Mouse (Mus musculus): ENCODE data around the gene Marveld1.

Gene Marveld1

DNA sequence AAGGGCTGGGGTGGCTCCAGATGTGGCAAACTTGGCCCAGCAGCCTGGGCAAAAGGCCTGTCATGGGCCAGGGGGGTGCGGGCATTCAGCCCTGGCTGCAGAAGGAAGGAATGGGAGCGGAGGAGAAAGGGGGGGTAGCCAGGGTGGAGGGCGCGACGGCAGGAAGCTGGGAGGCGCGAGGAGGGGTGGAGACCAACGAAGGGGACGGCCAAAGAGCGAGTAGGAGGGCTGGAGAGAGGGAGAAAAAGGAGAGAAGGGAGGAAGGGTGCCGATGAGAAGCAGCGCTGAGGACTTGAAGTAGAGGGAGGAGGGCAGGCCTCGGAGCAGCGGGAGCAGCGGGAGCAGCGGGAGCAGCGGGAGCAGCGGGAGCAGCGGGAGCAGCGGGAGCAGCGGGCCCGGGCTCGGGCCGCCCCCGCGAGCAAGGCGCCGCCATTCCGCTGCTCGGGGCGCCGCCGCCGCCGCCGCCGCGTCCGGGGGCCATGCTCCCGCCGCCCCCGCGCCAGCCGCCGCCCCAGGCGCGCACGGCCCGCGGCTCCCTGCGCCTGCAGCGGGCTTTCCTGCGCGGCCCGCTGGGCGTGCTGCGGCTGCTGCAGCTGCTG, at the start of gene Marveld1:
Gene Marveld1, plus strand, starts transcription at position 231 of the 599 bp plus-strand sequence.
- in situ Hi-C loops (cut with MboI), result no loop called here

- in situ Hi-C loops (cut with MboI), result no loop called here
Measured at GRCm38 (mm10) chr19:42099406-42099805, 47.8 kb upstream of the Marveld1 start.

DNA sequence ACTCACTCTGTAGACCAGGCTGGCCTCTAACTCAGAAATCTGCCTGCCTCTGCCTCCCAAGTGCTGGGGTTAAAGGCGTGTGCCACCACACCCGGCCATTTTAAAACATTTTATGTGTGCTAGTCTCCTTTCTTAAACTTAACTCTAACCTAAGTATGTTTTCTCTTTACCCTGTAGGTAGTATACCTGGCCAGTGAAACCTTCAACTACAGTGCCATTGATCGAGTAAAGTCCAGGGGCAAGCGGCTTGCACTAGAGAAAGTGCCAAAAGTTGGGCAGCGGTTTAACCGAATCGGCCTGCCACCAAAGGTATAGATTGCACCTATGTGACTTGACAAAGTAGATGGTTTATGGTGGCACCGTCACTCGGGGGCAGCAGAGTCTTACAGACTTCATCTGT, 42.5 kb upstream of the Marveld1 start:
- in situ Hi-C loops (cut with MboI), result no loop called here

DNA sequence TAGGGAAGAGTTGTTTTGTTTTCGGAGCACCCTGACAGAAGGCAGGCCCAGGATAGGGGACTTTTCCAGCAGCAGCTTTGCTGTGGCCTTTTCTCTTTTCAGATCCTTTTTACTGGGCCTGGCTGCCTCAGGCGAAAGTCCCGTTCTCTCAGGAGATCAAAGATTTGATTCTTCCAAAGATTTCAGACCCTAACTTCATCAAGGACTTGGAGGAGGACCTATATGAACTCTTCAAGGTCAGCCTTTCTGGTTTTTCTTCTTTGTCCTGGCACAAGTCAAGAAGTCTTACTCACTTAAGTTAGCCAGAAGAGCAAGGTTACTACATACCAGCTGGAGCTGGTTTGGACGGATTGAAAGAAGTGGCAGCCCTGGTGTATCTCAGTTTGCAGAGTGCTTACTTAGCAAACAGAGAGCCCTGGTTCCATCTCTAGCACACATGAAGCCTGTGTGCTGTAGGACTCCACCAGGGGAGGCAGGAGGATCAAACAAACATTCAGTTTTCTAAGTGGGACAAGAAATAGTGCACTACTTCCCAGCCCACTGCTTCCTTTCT, 31.3 kb upstream of the Marveld1 start:
- in situ Hi-C loops (cut with MboI), result no loop called here

DNA sequence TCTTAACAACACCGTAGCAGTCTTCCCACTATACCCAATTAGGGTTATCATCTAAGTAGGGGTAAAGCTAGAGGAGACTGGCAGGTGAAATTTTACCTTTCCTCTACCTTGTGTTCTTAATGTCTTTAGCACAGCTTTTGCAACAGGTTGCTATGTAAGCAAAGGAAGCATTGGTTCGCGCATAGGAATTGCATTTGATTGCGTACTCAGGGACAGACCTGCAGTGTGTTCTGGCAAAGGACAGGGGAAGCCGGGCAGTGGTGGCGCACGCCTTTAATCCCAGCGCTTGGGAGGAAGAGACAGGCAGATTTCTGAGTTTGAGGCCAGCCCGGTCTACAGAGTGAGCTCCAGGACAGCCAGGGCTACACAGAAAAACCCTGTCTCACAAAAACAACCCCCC, 29.1 kb upstream of the Marveld1 start:
- in situ Hi-C loops (cut with MboI), result no loop called here

DNA sequence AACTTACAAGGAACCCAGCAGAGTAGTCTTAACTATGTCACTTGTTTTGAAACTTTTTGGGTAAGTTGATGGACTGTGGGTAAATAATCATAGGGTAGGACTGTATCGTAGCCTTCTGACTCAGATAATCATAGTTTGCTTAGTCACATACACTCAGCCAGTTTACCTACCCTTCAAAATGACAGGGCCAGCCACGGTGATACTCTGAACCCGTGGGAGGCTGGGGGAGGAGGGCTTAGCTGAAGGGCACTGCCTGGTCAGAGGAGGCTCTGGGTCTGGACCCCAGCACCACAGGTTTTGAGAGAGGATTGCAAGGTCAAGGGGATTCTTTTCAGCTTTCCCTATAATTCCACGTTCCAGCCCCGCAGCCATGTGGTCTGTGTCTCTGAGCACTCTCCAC, 28.6 kb upstream of the Marveld1 start:
- in situ Hi-C loops (cut with MboI), result no loop called here

DNA sequence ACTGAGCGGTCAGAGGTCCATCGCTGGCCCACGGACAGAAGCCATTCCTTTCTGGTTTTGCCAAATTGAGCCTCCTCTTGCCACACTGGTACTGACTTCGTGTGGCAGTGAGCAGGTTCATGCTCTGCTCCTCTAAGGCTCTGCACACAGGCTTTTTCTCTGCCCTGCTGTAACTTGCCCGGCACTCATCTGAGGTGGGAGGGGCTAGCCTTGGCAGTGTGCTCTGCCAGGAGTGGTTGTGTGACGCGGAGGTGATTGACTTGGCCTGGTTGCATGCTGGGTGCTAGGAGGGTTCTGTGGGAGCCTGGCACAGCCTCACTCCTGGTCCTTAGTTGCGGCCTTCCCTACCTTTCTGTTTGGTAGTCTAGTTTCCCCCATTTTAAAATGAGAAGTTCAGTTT, 26.7 kb upstream of the Marveld1 start:
- in situ Hi-C loops (cut with MboI), result no loop called here

DNA sequence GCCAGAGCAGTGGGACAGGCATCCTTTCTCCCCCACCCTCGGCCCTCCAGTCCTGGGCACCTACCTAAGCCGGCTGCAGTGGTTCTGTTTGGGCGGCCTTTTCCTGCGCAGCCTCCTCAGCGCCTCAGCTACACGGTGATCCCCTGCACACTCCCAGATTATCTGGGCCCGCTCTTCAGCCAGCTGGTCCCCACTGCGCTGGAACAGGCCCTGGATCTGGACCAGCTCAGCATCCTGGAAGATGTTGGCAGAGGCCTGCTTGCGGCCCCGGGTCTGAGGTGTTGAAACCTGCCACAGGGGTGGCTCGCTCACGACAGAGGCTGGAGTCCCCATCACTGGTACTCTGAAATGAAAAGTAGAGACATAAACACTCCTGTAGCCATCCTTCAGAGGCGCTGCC, 22.5 kb upstream of the Marveld1 start:
- in situ Hi-C loops (cut with MboI), result no loop called here

DNA sequence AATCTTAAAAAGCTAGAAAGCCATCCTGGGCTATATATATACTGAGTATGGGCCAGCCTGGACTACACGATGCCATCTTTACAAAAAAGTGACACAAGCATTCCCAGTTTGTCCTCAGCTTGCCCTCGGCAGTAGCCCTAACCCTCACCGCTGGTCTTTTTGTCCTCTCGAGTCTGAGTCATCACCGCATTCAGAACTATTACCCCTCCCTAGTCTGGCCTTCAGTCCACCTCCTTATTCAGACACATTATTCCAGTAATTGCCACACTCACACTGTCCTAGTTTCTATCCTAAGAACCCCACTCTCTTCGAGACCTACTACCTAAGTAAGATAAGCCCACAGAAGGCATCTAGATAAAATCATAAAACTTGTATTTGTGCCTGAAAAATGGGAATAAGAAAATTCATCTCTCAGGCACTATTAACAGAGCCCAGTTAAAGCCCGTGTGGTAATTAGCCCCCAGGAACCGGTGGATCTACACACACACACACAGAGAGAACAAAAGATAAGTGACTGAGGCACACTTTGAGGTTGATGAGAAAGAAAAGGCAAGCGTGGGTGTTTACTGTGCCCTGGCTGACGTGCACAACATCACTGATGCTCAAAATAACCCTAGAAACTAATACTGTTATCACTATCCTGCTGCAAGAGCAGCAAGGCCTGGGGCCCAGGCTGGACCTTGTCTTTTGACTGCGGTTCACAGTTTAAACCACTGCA, 21.5 kb upstream of the Marveld1 start:
- in situ Hi-C loops (cut with MboI), result no loop called here

DNA sequence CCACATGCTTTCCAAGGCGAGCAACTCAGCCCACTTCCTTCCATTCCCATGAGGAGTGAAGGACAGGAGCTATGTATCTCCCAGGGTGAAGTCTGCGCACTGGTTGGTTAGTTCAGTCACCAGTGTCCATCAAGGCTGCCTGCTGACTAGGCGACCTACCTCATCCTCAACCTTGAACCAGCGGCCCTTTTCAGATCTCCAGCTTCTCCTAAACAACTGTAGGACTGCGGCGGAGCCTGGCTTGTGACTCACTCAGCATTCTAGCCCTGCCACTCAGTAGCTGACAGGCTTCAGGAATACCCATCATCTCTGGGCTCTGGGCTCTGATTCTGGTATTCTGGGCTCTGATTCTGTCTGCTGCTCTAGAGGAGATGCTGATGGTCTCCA, 21.0 kb upstream of the Marveld1 start:
- in situ Hi-C loops (cut with MboI), result no loop called here

DNA sequence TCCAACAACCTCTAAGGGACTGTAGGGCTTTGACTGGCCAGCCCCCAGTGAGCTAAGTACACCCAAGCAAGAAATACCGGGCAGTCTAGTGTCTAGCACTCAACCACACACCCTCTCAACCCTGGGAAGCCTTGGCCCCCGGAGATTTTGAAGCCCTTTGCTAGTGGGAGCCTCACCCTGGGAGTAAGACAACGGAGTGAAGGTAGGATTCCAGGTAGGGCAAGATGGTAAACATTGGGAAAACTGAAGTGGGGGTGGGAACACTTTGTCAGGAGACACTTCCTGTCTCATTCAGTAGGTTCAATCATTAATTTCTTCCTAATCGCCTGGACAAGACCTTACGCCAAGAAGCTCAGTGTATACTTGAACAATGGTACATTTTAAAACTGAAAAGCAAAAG, 20.2 kb upstream of the Marveld1 start:
- in situ Hi-C loops (cut with MboI), result no loop called here

GRCm38 (mm10) chr19:42128052-42128740, 19.0 kb upstream of the Marveld1 start:
- in situ Hi-C loops (cut with MboI), result no loop called here

GRCm38 (mm10) chr19:42128787-42129508, 18.3 kb upstream of the Marveld1 start, which contains the start of gene Avpi1:
Avpi1 (minus strand) TSS chr19:42129059.
- in situ Hi-C loops (cut with MboI), result no loop called here

DNA sequence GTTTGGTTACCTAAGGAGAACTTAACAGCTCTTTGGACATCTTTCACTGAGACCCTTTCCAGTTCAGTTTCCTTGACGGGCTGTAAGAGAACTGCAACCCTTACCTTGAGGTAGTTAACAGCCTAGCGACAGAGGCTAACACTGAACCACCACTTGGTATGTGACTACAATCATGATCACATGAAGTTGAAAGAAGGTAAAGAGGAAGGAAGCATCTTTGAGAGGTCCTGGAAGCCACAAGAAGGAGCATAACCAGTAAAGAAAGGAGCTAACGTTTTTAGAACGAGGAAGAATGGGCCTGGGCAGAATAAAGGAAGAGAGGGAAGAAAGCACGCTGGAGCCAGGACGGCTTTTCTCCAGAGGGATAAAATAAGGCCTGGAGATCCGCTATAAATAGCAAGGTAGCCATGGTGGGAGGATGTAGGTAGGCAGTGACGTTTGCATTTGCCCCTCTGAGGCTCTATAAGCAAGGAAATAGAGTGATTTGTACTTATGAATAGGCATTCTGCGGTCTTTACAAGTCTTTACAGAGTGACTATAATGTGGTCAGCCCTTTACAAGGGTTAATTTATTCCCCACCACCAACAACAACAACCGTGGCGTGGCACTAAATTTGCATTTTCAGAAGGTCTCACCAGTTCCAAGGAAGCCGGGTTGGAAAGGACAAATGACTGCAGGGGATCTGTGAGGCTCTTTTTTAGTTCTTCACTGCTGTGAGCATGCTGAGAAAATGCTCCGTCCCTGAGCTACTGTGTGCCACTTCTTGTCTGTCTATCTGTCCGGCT, 17.5 kb upstream of the Marveld1 start:
- in situ Hi-C loops (cut with MboI), result no loop called here

GRCm38 (mm10) chr19:42130294-42130606, 16.9 kb upstream of the Marveld1 start:
- in situ Hi-C loops (cut with MboI), result no loop called here

GRCm38 (mm10) chr19:42131101-42131500, 16.1 kb upstream of the Marveld1 start:
- in situ Hi-C loops (cut with MboI), result no loop called here

- in situ Hi-C loops (cut with MboI), result no loop called here
Measured at GRCm38 (mm10) chr19:42135070-42135469, 12.1 kb upstream of the Marveld1 start.

GRCm38 (mm10) chr19:42136126-42136525, 11.1 kb upstream of the Marveld1 start:
- in situ Hi-C loops (cut with MboI), result no loop called here

- in situ Hi-C loops (cut with MboI), result no loop called here
Measured at GRCm38 (mm10) chr19:42137167-42137672, 10.0 kb upstream of the Marveld1 start.

DNA sequence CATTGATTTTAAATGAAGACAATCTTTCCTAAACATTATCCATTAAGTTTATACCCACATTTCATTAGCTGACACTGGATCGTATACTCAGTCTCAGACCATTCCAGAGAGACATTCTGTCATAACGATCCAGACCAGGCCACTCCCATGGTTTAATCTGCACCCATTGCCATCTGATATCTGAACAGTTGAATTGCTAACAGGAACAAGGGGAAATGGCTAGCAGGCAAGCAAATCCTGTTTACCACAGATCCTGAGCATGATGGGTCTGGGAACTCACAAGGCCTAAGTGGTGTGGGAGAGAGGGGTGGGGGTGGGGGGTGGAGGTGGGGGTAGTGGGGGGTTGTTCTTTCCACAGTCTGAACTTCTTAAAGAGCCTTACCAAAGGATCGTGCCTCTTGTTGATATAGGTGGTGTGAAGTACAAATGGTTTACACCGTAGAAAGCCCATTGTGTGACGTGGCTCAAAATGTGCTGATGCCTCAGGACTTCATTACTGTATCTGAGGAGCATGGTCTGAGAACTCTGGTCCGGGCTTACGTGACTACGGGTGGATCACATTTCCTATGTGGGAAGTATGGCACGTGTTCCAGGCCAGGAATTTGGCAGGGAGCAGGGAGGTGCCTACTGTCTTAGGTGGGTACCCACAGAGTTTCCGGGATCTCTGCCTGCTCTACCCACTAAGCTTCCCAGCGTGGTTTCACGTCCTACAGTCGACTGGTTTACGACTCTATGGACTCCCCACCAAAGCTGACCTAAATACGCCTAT, 8.5 kb upstream of the Marveld1 start:
- in situ Hi-C loops (cut with MboI), result no loop called here
